Mouse (Mus musculus): Measurements from ENCODE around the gene Ros1. TPM values are rescaled to one million over a fixed set of nuclear protein-coding genes. Genes with fewer than 3 reads are reported as not detected.
A peak's percentile ranks its signal among the peaks of the same experiment; 100 is the strongest.

The Ros1 gene
- polyA plus RNA-seq, 1 experiment from 2014 or later = not detected

DNA sequence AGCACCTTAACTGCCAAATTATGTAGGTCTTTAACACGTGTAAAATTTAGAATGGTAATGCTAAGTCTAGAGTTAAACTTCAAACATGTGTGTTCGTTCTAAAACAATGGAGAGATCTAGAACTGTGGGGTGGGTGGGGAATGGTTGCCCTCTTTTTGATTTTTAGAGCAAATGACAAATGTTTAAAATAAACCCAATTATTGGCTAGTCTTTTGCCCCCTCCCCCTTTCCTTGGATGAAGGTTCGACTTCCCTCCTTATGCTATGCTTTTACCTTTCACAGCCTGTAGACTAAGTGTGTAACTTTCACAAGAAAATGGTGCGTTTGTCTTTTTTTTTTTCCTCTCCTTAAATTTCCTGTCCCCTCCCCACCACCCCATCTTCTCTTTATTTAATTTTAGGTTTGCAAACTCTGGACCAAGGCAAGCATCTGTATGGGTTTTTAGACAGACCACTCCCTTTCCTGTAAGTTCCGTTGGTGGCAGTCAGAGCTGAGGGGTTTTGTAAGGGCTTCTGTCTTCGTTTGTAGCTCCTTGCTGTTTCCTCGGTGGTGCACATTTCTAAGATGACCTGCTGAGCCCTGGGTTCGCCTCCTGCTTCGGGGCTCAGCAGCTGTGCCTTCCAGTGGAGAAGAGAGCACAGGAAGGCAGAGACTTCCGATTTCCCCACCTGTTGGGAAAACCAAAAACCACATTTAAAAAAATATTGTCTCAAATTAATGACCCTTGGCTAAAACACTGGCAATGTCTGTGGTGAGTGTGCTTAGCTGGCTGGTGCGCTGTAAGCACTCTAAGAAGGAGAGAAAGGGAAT lies 166.3 kb downstream of the Ros1 start:
- Histone ChIP-seq H3K4me1 (peaks cover 9% of the 10 kb centered on the region), H3K27me3 (peaks cover 87% of the 10 kb centered on the region), H3K9ac (no peak overlapping the region), H3K36me3 (no peaks in the 10 kb centered on the region), H3K4me2 (replicated peaks) (no peak overlapping the region), H3K4me3 (no peak overlapping the region), H3K9me3 (no peaks in the 10 kb centered on the region), H3K27ac (0 out of 2 replicates have a peak overlapping the region, but pooled peaks have one; percentile 15)
- WGBS = 3% methylated on average over 11 of the region's 11 CpGs
- no peak for ATAC-seq (ENCODE audit: low FRiP score, low read depth)

DNA sequence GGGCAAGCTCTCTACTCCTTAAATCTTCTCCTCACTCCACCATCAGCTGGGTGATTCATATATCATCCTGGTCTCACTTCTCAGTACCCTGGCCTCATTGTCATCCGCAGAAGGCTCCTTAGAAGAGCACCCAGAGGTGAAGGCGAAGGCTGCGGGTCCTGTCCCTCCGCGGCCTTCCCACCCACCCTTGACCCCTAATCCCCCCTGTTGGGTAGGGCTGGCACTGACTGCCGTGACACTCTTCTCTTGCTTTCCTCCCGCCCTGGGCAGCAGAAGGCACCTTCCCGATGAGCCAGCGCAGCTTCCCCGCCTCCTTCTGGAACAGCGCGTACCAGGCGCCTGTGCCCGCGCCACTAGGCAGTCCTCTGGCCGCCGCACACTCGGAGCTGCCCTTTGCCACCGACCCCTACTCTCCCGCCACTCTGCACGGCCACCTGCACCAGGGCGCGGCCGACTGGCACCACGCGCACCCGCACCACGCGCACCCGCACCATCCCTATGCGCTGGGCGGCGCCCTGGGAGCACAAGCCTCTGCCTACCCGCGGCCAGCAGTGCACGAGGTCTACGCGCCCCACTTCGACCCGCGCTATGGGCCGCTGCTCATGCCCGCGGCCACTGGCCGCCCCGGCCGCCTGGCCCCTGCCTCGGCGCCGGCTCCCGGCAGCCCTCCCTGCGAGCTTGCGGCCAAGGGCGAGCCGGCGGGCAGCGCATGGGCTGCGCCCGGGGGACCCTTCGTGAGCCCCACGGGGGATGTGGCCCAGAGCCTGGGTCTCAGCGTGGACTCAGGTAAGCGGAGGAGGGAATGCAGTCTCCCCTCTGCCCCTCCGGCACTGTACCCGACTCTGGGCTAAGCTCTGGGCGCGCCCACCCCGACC lies 167.6 kb downstream of the Ros1 start:
- H3K4me3 ChIP-seq = peak overlapping the region; percentile 47
- H3K9me3 ChIP-seq = no peaks in the 10 kb centered on the region
- no peak overlapping the region for H3K27ac ChIP-seq
- peak overlapping the region; percentile 60 for H3K9ac ChIP-seq
- WGBS = 1% methylated on average over 60 of the region's 68 CpGs
- H3K4me1 ChIP-seq = peaks cover 16% of the 10 kb centered on the region
- peaks cover 97% of the 10 kb centered on the region for H3K27me3 ChIP-seq
- no peaks in the 10 kb centered on the region for H3K36me3 ChIP-seq
- ATAC-seq (ENCODE audit: low FRiP score, low read depth) = no peak
- peak overlapping the region; percentile 82 for H3K4me2 ChIP-seq (replicated peaks)

DNA sequence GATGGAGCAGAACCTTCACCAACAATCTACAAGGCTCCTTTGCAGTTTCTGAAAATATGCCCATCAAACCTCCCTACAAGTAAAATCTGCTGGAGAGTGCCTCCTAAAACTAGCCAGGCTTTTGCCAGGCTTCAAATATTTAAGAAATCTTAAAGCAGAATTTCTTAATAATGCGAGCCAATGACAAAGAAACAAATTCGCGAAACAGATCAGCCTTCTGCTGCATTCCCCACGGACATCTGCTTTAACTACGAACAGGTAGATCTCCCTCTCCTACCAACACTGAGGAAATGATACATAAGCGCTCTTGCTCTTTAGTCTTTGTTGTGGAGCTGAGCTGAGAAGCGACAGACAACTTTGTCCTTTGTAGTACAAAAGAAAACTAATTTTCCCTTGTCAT lies 169.2 kb downstream of the Ros1 start:
- 10% methylated on average over 7 of the region's 7 CpGs for WGBS
- H3K27ac ChIP-seq = no peak overlapping the region
- no peak overlapping the region for H3K4me3 ChIP-seq
- peaks cover 96% of the 10 kb centered on the region for H3K27me3 ChIP-seq
- H3K4me2 ChIP-seq (replicated peaks) = 0 out of 2 replicates have a peak overlapping the region, but pooled peaks have one; percentile 7
- ATAC-seq (ENCODE audit: low FRiP score, low read depth) = no peak
- no peak overlapping the region for H3K9ac ChIP-seq
- H3K4me1 ChIP-seq = peaks cover 25% of the 10 kb centered on the region
- H3K36me3 ChIP-seq = no peaks in the 10 kb centered on the region
- no peaks in the 10 kb centered on the region for H3K9me3 ChIP-seq

DNA sequence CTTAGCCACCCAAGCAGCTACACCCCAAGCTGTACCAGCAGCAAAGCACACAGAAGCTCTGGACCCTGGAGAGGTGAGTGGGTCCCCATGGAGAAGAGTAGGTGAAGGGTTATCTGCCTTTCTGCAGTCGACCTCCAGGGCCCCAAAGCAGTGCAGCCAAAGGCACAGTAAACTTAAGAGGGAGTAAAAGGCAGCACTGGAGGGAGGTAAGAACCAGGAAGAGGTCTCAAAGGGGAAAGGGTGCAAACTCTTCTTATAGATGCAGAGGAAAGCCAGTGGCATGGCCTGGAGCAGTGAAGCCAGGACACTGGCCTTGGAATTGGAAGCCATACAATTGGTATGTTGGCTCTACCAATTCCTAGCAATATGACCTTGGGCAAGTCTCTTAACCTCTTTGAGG lies 169.8 kb downstream of the Ros1 start:
- H3K9ac ChIP-seq = no peak overlapping the region
- WGBS = 0% methylated on average over 1 of the region's 1 CpGs
- H3K4me2 ChIP-seq (replicated peaks) = peak overlapping the region; percentile 25
- H3K4me1 ChIP-seq = peaks cover 25% of the 10 kb centered on the region
- peak overlapping the region; percentile 52 for H3K4me3 ChIP-seq
- ATAC-seq (ENCODE audit: low FRiP score, low read depth) = no peak
- H3K27me3 ChIP-seq = peaks cover 98% of the 10 kb centered on the region
- H3K27ac ChIP-seq = no peak overlapping the region
- H3K9me3 ChIP-seq = no peaks in the 10 kb centered on the region
- no peaks in the 10 kb centered on the region for H3K36me3 ChIP-seq

DNA sequence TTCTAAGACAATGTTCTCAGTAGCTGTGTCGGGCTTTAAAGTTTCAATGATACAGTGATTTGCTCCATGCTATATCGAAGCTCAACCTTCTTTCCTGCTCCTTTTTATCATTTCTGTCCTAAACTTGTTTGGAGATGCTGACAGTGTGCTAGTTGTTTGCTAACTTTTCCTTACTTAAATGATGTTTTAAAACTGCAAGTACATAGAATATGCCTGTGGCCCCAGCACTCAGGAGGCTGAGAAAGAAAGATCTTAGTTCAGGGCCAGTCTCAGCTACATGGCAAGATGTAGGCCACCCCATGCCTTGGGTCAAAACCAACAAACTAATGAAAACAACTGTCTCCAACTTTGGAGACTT lies 171.0 kb downstream of the Ros1 start:
- Histone ChIP-seq H3K4me2 (replicated peaks) (no peak overlapping the region; the same call in 1 of the 2 replicates), H3K27me3 (peaks cover 97% of the 10 kb centered on the region)

DNA sequence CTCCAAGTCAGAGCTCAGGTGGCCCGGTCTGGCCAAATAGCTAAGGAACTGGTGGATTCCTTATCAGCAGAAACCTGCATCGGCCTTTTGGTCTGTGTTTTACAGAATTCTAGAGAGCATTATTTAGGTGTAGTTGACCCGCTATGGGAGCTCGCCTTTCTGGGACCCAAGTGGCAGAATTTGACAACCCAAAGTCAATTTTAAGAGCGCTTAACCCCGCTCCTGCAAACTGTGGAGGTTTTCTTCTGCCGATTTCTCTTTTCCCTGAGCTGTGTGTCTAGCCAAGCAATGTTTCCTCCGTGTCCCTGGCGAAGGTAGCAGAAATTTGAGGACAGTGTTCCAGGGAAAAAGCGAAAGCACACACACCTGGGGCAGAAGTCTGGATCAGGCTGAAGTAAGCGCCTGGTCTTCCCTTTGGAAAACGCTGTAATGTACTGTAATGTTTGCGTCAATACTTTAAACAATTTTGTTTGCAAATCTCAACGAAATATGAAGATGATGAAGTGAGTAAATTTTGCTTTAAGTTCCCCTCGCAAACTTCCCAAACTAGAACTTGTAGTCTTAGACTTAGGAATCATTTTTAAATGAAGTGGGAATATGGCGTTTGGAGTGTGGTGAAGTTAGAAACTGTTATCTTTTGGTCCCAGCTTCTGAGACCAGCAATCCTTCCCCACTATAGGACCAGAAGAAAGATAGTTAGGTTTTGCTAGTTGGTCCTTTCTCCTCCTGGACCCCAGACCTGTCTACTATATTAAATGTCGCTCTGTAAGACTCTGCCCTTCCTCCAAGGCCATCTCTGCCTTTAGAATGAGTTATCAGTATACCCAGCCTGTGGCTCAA lies 171.6 kb downstream of the Ros1 start:
- H3K36me3 ChIP-seq = no peaks in the 10 kb centered on the region
- ATAC-seq (ENCODE audit: low FRiP score, low read depth) = no peak
- peaks cover 25% of the 10 kb centered on the region for H3K4me1 ChIP-seq
- no peak overlapping the region for H3K27ac ChIP-seq
- H3K9ac ChIP-seq = peak overlapping the region; percentile 57
- peak overlapping the region; percentile 52 for H3K4me3 ChIP-seq
- H3K9me3 ChIP-seq = no peaks in the 10 kb centered on the region
- peaks cover 97% of the 10 kb centered on the region for H3K27me3 ChIP-seq
- H3K4me2 ChIP-seq (replicated peaks) = peak overlapping the region; percentile 93
- 2% methylated on average over 17 of the region's 17 CpGs for WGBS

More for the DNA sequence above, 171.0 kb downstream of the Ros1 start:
- ATAC-seq (ENCODE audit: low FRiP score, low read depth) = no peak
- H3K36me3 ChIP-seq = no peaks in the 10 kb centered on the region
- H3K27ac ChIP-seq = no peak overlapping the region
- H3K4me1 ChIP-seq = peaks cover 25% of the 10 kb centered on the region
- no peaks in the 10 kb centered on the region for H3K9me3 ChIP-seq
- peak overlapping the region; percentile 52 for H3K4me3 ChIP-seq
- no peak overlapping the region for H3K9ac ChIP-seq
- WGBS = 11% methylated on average over 2 of the region's 2 CpGs

DNA sequence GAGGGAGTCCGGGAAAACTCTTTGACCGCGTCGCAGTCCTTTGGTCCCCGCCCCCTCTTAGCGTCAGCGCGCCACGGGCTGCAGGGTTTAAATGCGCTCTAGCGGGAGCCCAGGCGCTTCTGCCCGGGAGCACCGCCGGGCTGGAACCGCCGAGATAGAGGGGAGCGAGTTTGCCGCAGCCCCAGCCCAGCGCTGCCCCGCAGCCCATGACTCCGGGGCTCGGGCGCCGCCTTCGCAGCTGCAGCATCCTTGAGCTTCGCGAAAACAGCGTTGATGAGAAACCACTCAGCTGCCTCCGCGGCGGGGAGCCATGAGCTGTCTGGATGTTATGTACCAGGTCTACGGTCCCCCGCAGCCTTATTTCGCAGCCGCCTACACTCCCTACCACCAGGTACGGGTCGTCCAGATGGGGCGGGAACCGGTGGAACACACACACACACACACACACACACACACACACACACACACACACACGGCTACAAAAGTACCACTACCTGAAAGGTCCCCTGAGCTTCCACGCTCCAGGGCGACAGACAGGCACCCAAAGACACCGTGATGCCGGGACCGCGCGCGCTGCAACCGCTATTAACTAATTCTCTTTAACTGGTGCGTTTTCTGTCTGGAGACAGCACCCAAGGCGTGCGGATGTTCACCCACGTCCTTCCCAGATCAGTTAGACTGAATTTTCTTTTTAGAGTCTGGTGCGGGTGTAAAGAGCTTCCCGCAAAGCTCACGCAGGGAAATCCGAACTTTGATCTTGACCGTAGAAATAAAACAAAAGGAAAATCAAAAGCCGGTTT lies 172.4 kb downstream of the Ros1 start, which contains the start of gene Vgll2:
Gene Vgll2 (plus strand): TSS at position 90 of the 800 bp plus-strand sequence.
- no peaks in the 10 kb centered on the region for H3K36me3 ChIP-seq
- peak within 1 kb of the TSS; percentile 52 for H3K4me3 ChIP-seq
- under 1% methylated on average over 58 of the region's 60 CpGs for WGBS
- no peak within 1 kb of the TSS for H3K27ac ChIP-seq
- H3K4me1 ChIP-seq = peaks cover 20% of the 10 kb centered on the region
- peak within 1 kb of the TSS; percentile 57 for H3K9ac ChIP-seq
- H3K27me3 ChIP-seq = peaks cover 91% of the 10 kb centered on the region
- H3K4me2 ChIP-seq (replicated peaks) = peak within 1 kb of the TSS; percentile 93
- ATAC-seq (ENCODE audit: low FRiP score, low read depth) = peak; percentile 89
- H3K9me3 ChIP-seq = no peaks in the 10 kb centered on the region

DNA sequence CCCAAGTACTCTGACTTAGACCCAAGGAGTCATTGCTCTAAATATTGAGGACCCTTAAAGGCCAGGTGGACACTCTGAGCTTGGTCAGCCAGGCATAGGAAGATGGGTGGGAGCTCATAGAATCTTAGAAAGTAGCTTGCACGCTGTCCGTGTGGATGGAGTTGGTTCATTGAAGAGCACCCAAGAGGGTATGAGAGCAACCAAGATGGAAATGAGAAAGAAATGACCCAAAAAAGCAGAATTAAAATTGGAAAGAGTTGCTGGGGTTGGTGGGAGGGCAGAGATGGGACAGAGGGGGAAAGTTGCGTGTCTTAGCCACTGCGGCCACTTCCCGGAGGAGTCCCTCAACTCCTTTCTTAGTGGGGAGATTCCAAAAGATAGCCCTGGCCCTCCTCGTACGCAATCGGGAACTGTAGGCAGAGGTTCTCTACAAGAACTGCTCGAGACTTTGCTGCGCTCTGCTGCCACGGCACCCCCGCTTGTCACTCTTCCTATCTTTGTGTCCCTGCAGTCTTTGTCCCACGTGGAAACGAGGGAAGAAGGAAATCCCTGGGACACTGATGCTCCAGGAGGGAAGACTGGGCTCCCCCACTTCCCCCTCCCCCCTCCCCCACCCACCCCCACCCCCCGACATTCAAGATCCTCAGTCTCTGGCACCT lies 173.2 kb downstream of the Ros1 start:
- Histone ChIP-seq H3K36me3 (no peaks in the 10 kb centered on the region), H3K4me2 (replicated peaks) (peak overlapping the region; percentile 93), H3K27ac (no peak overlapping the region), H3K4me3 (peak overlapping the region; percentile 52), H3K9me3 (no peaks in the 10 kb centered on the region), H3K9ac (peak overlapping the region; percentile 57), H3K4me1 (peaks cover 15% of the 10 kb centered on the region), H3K27me3 (peaks cover 83% of the 10 kb centered on the region)
- ATAC-seq (ENCODE audit: low FRiP score, low read depth) = peak; percentile 29; the same call in 1 of the 2 replicates
- 2% methylated on average over 15 of the region's 15 CpGs for WGBS

DNA sequence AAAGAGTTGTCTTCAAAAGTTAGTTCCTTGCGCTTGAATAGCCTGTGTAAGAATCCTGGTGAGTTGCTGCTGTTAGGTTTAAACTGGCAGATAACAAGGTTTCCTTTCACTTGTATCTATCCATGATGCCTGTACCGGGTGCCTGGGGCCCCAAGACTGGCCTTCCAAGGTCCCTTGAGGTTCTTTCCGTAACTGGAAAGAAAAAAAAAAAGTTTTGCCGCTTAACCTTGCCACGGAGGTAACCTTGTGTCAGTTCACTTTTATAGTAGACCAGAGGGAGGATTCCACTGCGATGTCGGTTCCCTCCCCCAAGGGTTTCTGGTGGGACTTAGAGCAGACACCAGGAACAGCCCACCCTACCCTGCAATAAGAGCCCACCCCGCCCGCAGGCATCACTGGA lies 173.8 kb downstream of the Ros1 start:
- 3% methylated on average over 9 of the region's 9 CpGs for WGBS
- Histone ChIP-seq H3K4me3 (peak overlapping the region; percentile 52; the same call in 1 of the 2 replicates), H3K4me1 (peaks cover 15% of the 10 kb centered on the region), H3K9me3 (no peaks in the 10 kb centered on the region), H3K27ac (no peak overlapping the region), H3K9ac (no peak overlapping the region), H3K27me3 (peaks cover 77% of the 10 kb centered on the region), H3K36me3 (no peaks in the 10 kb centered on the region), H3K4me2 (replicated peaks) (peak overlapping the region; percentile 93; the same call in 1 of the 2 replicates)
- no peak for ATAC-seq (ENCODE audit: low FRiP score, low read depth)

DNA sequence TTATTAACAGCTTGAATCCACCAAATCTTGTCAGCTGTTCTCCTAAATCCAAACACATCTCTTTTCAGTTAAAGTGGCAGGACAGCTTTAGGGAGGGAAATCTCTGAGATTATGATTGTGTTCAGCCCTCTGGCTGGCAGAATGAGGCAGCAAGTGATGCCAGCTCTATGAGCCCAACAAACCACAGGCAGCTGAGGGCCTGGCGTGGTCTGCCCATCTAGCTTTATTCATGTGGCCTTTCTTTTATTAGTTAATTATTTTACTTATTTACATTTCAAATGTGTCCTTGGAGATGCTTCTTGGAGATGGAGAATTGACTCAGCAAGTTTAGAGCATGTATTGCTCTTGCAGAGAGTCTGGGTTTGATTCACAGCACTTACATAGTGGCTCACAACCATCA lies 176.6 kb downstream of the Ros1 start:
- no peak overlapping the region for H3K4me3 ChIP-seq
- no peak overlapping the region for H3K9ac ChIP-seq
- no peaks in the 10 kb centered on the region for H3K36me3 ChIP-seq
- no peak for ATAC-seq (ENCODE audit: low FRiP score, low read depth)
- H3K9me3 ChIP-seq = no peaks in the 10 kb centered on the region
- WGBS = 72% methylated on average over 1 of the region's 1 CpGs
- peaks cover 15% of the 10 kb centered on the region for H3K4me1 ChIP-seq
- no peak overlapping the region for H3K27ac ChIP-seq
- H3K27me3 ChIP-seq = peaks cover 50% of the 10 kb centered on the region
- no peak overlapping the region for H3K4me2 ChIP-seq (replicated peaks)

Measured in limb, embryonic 13.5 days (tissue).